Mouse (Mus musculus) heart, embryonic 11.5 days (tissue): Measurements from ENCODE around the gene Eya4. TPM values are rescaled to one million over a fixed set of nuclear protein-coding genes. Genes with fewer than 3 reads are reported as not detected.

Source experiments
- ATAC-seq: fragments of 200-750 bp; cut with Nextera tagmentation; replicated peaks from 2 replicates; pipeline ENCODE4 v1.8.0; 2017; ENCODE audit warnings: moderate library complexity; ENCODE audit not compliant: insufficient number of reproducible peaks, low FRiP score, low TSS enrichment
- H3K27ac ChIP-seq: fragments of 300-500 bp; sonication (generic); 2 replicates; pipeline ENCODE4 v1.5.1; 2014; ENCODE audit warnings: mild to moderate bottlenecking, low read depth, low read length
- H3K27me3 ChIP-seq: fragments of 300-500 bp; sonication (generic); 2 replicates; pipeline ENCODE4 v1.6.1; 2014; ENCODE audit warnings: mild to moderate bottlenecking, low read length, mixed read lengths; ENCODE audit not compliant: control insufficient read depth, insufficient read depth
- H3K36me3 ChIP-seq: fragments of 300-500 bp; sonication (generic); 2 replicates; pipeline ENCODE4 v1.6.1; 2014; ENCODE audit warnings: mild to moderate bottlenecking, low read length, moderate library complexity, mixed read lengths; ENCODE audit not compliant: control insufficient read depth, insufficient read depth
- H3K4me1 ChIP-seq: fragments of 300-500 bp; sonication (generic); 2 replicates; pipeline ENCODE4 v1.6.1; 2014; ENCODE audit warnings: low read length; ENCODE audit not compliant: control insufficient read depth, insufficient read depth
- H3K4me2 ChIP-seq: fragments of 300-500 bp; sonication (generic); 2 replicates; pipeline ENCODE4 v1.6.1; 2014; ENCODE audit warnings: mild to moderate bottlenecking, moderate library complexity
- H3K4me3 ChIP-seq: fragments of 300-500 bp; sonication (generic); 2 replicates; pipeline ENCODE4 v1.5.1; 2014; ENCODE audit warnings: low read depth, low read length
- H3K9ac ChIP-seq: fragments of 300-500 bp; sonication (generic); 2 replicates; pipeline ENCODE4 v1.6.1; 2014; ENCODE audit warnings: mild to moderate bottlenecking, low read depth, low read length, moderate library complexity
- H3K9me3 ChIP-seq: fragments of 300-500 bp; sonication (generic); replicated peaks from 2 replicates; pipeline ENCODE4 v1.6.1; 2016; ENCODE audit warnings: low read length; ENCODE audit not compliant: control insufficient read depth
- WGBS: fragments of 180-500 bp; shearing (Covaris S2); extraction: QIAGEN DNeasy Blood & Tissue Kit; methylation state at CpG from one replicate; pipeline ENCODE4 v1.1.7; 2014; ENCODE audit not compliant: insufficient replicate concordance; 5-methylcytosine and 5-hydroxymethylcytosine counted together
- polyA plus RNA-seq: library from polyadenylated mRNA; unstranded; fragments of >200 nt; fragmentation: Nextera tagmentation; extraction: Ambion mirVana; gene quantifications from 2 replicates; pipeline ENCODE4 v1.2.1, GENCODE M21; 2014

Gene Eya4
- polyA plus RNA-seq, 1 experiment from 2014 or later = 1.9 TPM

GRCm38 (mm10) chr10:23156866-23157625 lies 193.5 kb downstream of the Eya4 start:
- no peaks in the 10 kb centered on the region for H3K36me3 ChIP-seq
- no peak overlapping the region for H3K4me2 ChIP-seq
- H3K27me3 ChIP-seq = no peaks in the 10 kb centered on the region
- H3K9ac ChIP-seq = no peak overlapping the region
- H3K27ac ChIP-seq = peak overlapping the region; percentile 50
- 50% methylated on average over 18 of the region's 18 CpGs for WGBS
- H3K4me1 ChIP-seq = no peaks in the 10 kb centered on the region; the same call in 1 of the 2 replicates
- no peak for ATAC-seq
- H3K4me3 ChIP-seq = no peak overlapping the region
- no peaks in the 10 kb centered on the region for H3K9me3 ChIP-seq

- Histone ChIP-seq H3K9me3 (no peaks in the 10 kb centered on the region), H3K4me1 (no peaks in the 10 kb centered on the region), H3K27ac (no peak overlapping the region), H3K4me3 (no peak overlapping the region), H3K9ac (no peak overlapping the region), H3K36me3 (no peaks in the 10 kb centered on the region), H3K27me3 (no peaks in the 10 kb centered on the region), H3K4me2 (no peak overlapping the region)
- ATAC-seq = no peak
- WGBS = 81% methylated on average over 3 of the region's 3 CpGs
These were observed 200.2 kb downstream of the Eya4 start for GRCm38 (mm10) chr10:23150401-23150800.

GRCm38 (mm10) chr10:23144616-23145015 lies 206.0 kb downstream of the Eya4 start:
- Histone ChIP-seq H3K27me3 (no peaks in the 10 kb centered on the region), H3K9ac (no peak overlapping the region), H3K4me1 (no peaks in the 10 kb centered on the region), H3K4me3 (no peak overlapping the region), H3K9me3 (no peaks in the 10 kb centered on the region), H3K36me3 (no peaks in the 10 kb centered on the region), H3K27ac (no peak overlapping the region), H3K4me2 (no peak overlapping the region)
- WGBS = 42% methylated on average over 2 of the region's 2 CpGs
- ATAC-seq = no peak

GRCm38 (mm10) chr10:23127947-23128346 lies 222.6 kb downstream of the Eya4 start:
- Histone ChIP-seq H3K9ac (no peak overlapping the region), H3K4me1 (no peaks in the 10 kb centered on the region), H3K27me3 (no peaks in the 10 kb centered on the region), H3K4me3 (no peak overlapping the region), H3K36me3 (no peaks in the 10 kb centered on the region), H3K27ac (no peak overlapping the region), H3K9me3 (no peaks in the 10 kb centered on the region), H3K4me2 (no peak overlapping the region)
- WGBS = 72% methylated on average over 1 of the region's 1 CpGs
- ATAC-seq = no peak

GRCm38 (mm10) chr10:23127151-23127550 lies 223.4 kb downstream of the Eya4 start:
- Histone ChIP-seq H3K4me1 (no peaks in the 10 kb centered on the region), H3K36me3 (no peaks in the 10 kb centered on the region), H3K9ac (no peak overlapping the region), H3K27me3 (no peaks in the 10 kb centered on the region), H3K4me3 (no peak overlapping the region), H3K27ac (no peak overlapping the region), H3K4me2 (no peak overlapping the region), H3K9me3 (no peaks in the 10 kb centered on the region)
- no peak for ATAC-seq
- 82% methylated on average over 1 of the region's 1 CpGs for WGBS

- 87% methylated on average over 5 of the region's 5 CpGs for WGBS
- no peaks in the 10 kb centered on the region for H3K27me3 ChIP-seq
These were observed 224.1 kb downstream of the Eya4 start for GRCm38 (mm10) chr10:23126529-23126928.

GRCm38 (mm10) chr10:23120437-23120836 lies 230.1 kb downstream of the Eya4 start:
- no peaks in the 10 kb centered on the region for H3K4me1 ChIP-seq
- no peak for ATAC-seq
- no peaks in the 10 kb centered on the region for H3K36me3 ChIP-seq
- WGBS = 45% methylated on average over 2 of the region's 2 CpGs
- H3K27ac ChIP-seq = no peak overlapping the region
- H3K4me3 ChIP-seq = no peak overlapping the region
- H3K9me3 ChIP-seq = no peaks in the 10 kb centered on the region
- H3K4me2 ChIP-seq = no peak overlapping the region
- H3K9ac ChIP-seq = no peak overlapping the region
- no peaks in the 10 kb centered on the region for H3K27me3 ChIP-seq

More at GRCm38 (mm10) chr10:23126529-23126928, 224.1 kb downstream of the Eya4 start:
- Histone ChIP-seq H3K4me3 (no peak overlapping the region), H3K27ac (no peak overlapping the region), H3K9me3 (no peaks in the 10 kb centered on the region), H3K4me1 (no peaks in the 10 kb centered on the region), H3K4me2 (no peak overlapping the region), H3K9ac (no peak overlapping the region), H3K36me3 (no peaks in the 10 kb centered on the region)
- ATAC-seq = no peak

- ATAC-seq = no peak
- Histone ChIP-seq H3K27me3 (no peaks in the 10 kb centered on the region), H3K4me3 (no peak overlapping the region), H3K9ac (no peak overlapping the region), H3K27ac (no peak overlapping the region), H3K36me3 (no peaks in the 10 kb centered on the region), H3K4me2 (no peak overlapping the region), H3K4me1 (no peaks in the 10 kb centered on the region), H3K9me3 (no peaks in the 10 kb centered on the region)
- WGBS = 45% methylated on average over 10 of the region's 10 CpGs
These were observed 233.7 kb downstream of the Eya4 start for GRCm38 (mm10) chr10:23116786-23117410.

- no peaks in the 10 kb centered on the region for H3K36me3 ChIP-seq
- no peaks in the 10 kb centered on the region for H3K27me3 ChIP-seq
- WGBS = 70% methylated on average over 8 of the region's 8 CpGs
- no peak overlapping the region for H3K4me2 ChIP-seq
- no peak for ATAC-seq
- no peak overlapping the region for H3K27ac ChIP-seq
- H3K9ac ChIP-seq = no peak overlapping the region
- H3K4me1 ChIP-seq = no peaks in the 10 kb centered on the region
- no peak overlapping the region for H3K4me3 ChIP-seq
- H3K9me3 ChIP-seq = no peaks in the 10 kb centered on the region
These were observed 234.5 kb downstream of the Eya4 start for GRCm38 (mm10) chr10:23116063-23116462.
